Mouse (Mus musculus) kidney, adult 2 months (tissue): ENCODE results near the gene Irgm2. TPM values are rescaled to one million over a fixed set of nuclear protein-coding genes. Genes with fewer than 3 reads are reported as not detected.
"Not testable (repeated sequence)": the region's sequence is repeated elsewhere in the genome, so short reads cannot be mapped to it uniquely, and the experiment has no call there.

Experiments used
- DNase-seq: peaks from one replicate; pipeline ENCODE4 v3.0.0; 2021
- H3K27ac ChIP-seq: fragments of 200-500 bp; 2 replicates; pipeline ENCODE4 v1.5.1; 2012; ENCODE audit warnings: low read depth, low read length, control low read depth, inconsistent platforms; ENCODE audit not compliant: insufficient read depth
- H3K27me3 ChIP-seq: fragments of 200-500 bp; replicated peaks from 2 replicates; pipeline ENCODE4 v1.6.1; 2012; ENCODE audit warnings: mild to moderate bottlenecking, moderate library complexity, low read length, inconsistent platforms; ENCODE audit not compliant: control insufficient read depth, insufficient read depth
- H3K36me3 ChIP-seq: fragments of 200-500 bp; 2 replicates; pipeline ENCODE4 v1.6.1; 2012; ENCODE audit warnings: mild to moderate bottlenecking, moderate library complexity, low read length, inconsistent platforms; ENCODE audit not compliant: control insufficient read depth, insufficient read depth
- H3K4me1 ChIP-seq: fragments of 200-500 bp; 2 replicates; pipeline ENCODE4 v1.6.1; 2011; ENCODE audit warnings: low read length; ENCODE audit not compliant: control insufficient read depth, insufficient read depth
- H3K4me3 ChIP-seq: fragments of 200-500 bp; 2 replicates; pipeline ENCODE4 v1.5.1; 2011; ENCODE audit warnings: mild to moderate bottlenecking, low read depth, low read length, control low read depth; ENCODE audit not compliant: insufficient read depth
- CTCF ChIP-seq: fragments of 200-500 bp; conservative IDR thresholded peaks from 2 replicates; pipeline ENCODE4 v1.5.1; 2011; ENCODE audit warnings: low read depth, mild to moderate bottlenecking, control low read depth, low read length, moderate library complexity, mixed read lengths; ENCODE audit not compliant: insufficient read depth, insufficient read length
- POLR2A ChIP-seq: fragments of 200-500 bp; IDR thresholded peaks from one replicate; pipeline ENCODE4 v1.6.1; 2011; ENCODE audit warnings: low read depth, low read length, control low read depth
- WGBS: fragments of 180-500 bp; shearing (Covaris S2); methylation state at CpG from one replicate; pipeline ENCODE4 v1.1.7; 2018; 5-methylcytosine and 5-hydroxymethylcytosine counted together
- polyA plus RNA-seq: library from polyadenylated mRNA; depleted of rRNA; stranded (reverse); fragments of >200 nt; gene quantifications from 2 replicates; pipeline ENCODE4 v1.2.3, GENCODE M21; 2012; rRNA removed

Irgm2 gene
- polyA plus RNA-seq, result 14.7 and 18.9 TPM in 2 replicates

- WGBS, result 1% methylated on average over 14 of the region's 15 CpGs
- peak within 1 kb of the TSS; percentile 76 for H3K4me3 ChIP-seq
- peak; percentile 94 for DNase-seq
- not testable (repeated sequence) for H3K4me1 ChIP-seq, H3K36me3 ChIP-seq, H3K27me3 ChIP-seq
- peak within 1 kb of the TSS; percentile 94 for H3K27ac ChIP-seq
Measured at GRCm38 (mm10) chr11:58199229-58200037, at the start of gene Irgm2, which contains the start of gene Igtp. TSS of gene Irgm2 (plus strand) at chr11:58199618. TSS of gene Igtp (plus strand) at chr11:58199556.

- Histone ChIP-seq H3K4me3 (no peak overlapping the region), H3K36me3 (peaks cover 3% of the 10 kb centered on the region), H3K27ac (no peak overlapping the region), H3K27me3 (no peaks in the 10 kb centered on the region), H3K4me1 (no peaks in the 10 kb centered on the region)
- 78% methylated on average over 9 of the region's 9 CpGs for WGBS
- DNase-seq, result no peak
- TF ChIP-seq POLR2A (no peak), CTCF (no peak)
Measured at GRCm38 (mm10) chr11:58155458-58155857, 44.0 kb upstream of the Irgm2 start.

GRCm38 (mm10) chr11:58156871-58157270 is 42.5 kb upstream of the Irgm2 start:
- Histone ChIP-seq H3K27me3 (no peaks in the 10 kb centered on the region), H3K36me3 (peaks cover 3% of the 10 kb centered on the region), H3K27ac (no peak overlapping the region), H3K4me1 (no peaks in the 10 kb centered on the region), H3K4me3 (no peak overlapping the region)
- no peak for DNase-seq
- WGBS, result 75% methylated on average over 3 of the region's 3 CpGs
- TF ChIP-seq CTCF (no peak), POLR2A (no peak)

GRCm38 (mm10) chr11:58165072-58165471 is 34.3 kb upstream of the Irgm2 start:
- H3K4me1 ChIP-seq, result peaks cover 4% of the 10 kb centered on the region; the same call in 1 of the 2 replicates
- H3K27me3 ChIP-seq, result no peaks in the 10 kb centered on the region
- no peak for DNase-seq
- no peak overlapping the region for H3K27ac ChIP-seq
- WGBS, result 97% methylated on average over 2 of the region's 2 CpGs
- H3K4me3 ChIP-seq, result no peak overlapping the region
- TF ChIP-seq POLR2A (no peak), CTCF (0 out of 2 replicates have a peak, but pooled peaks have one; percentile 17)
- H3K36me3 ChIP-seq, result peaks cover 4% of the 10 kb centered on the region

- TF ChIP-seq POLR2A (no peak), CTCF (no peak)
- H3K27me3 ChIP-seq, result no peaks in the 10 kb centered on the region
- H3K4me3 ChIP-seq, result peak overlapping the region; percentile 96
- H3K4me1 ChIP-seq, result peaks cover 4% of the 10 kb centered on the region; the same call in 1 of the 2 replicates
- no peak overlapping the region for H3K27ac ChIP-seq
- DNase-seq, result no peak
- under 1% methylated on average over 8 of the region's 8 CpGs for WGBS
- H3K36me3 ChIP-seq, result peaks cover 2% of the 10 kb centered on the region
Measured at GRCm38 (mm10) chr11:58167822-58168166, 31.6 kb upstream of the Irgm2 start.

GRCm38 (mm10) chr11:58168167-58168915 is 31.1 kb upstream of the Irgm2 start, which contains the start of gene Gemin5:
TSS of gene Gemin5 (minus strand) at chr11:58168539.
- TF ChIP-seq CTCF (no peak), POLR2A (no peak)
- H3K27me3 ChIP-seq, result no peaks in the 10 kb centered on the region
- peaks cover 4% of the 10 kb centered on the region; the same call in 1 of the 2 replicates for H3K4me1 ChIP-seq
- peaks cover 2% of the 10 kb centered on the region; the same call in 1 of the 2 replicates for H3K36me3 ChIP-seq
- DNase-seq, result peak; percentile 89
- no peak within 1 kb of the TSS for H3K27ac ChIP-seq
- under 1% methylated on average over 71 of the region's 71 CpGs for WGBS
- peak within 1 kb of the TSS; percentile 96 for H3K4me3 ChIP-seq

- no peak for TF ChIP-seq POLR2A
- no peak for TF ChIP-seq CTCF
- H3K4me3 ChIP-seq, result no peak overlapping the region
- peaks cover 2% of the 10 kb centered on the region; the same call in 1 of the 2 replicates for H3K36me3 ChIP-seq
- no peaks in the 10 kb centered on the region for H3K27me3 ChIP-seq
- DNase-seq, result no peak
- peaks cover 4% of the 10 kb centered on the region; the same call in 1 of the 2 replicates for H3K4me1 ChIP-seq
- no peak overlapping the region for H3K27ac ChIP-seq
- WGBS, result 86% methylated on average over 4 of the region's 4 CpGs
Measured at GRCm38 (mm10) chr11:58169666-58170065, 29.8 kb upstream of the Irgm2 start.
